Mouse (Mus musculus) spleen, adult 18-20 months (tissue): ENCODE data around the gene 2310022B05Rik.
A peak's percentile ranks its signal among the peaks of the same experiment; 100 is the strongest.

Source experiments
- DNase-seq, 2 experiments: peaks; one replicate each; pipeline ENCODE4 v3.0.0; 2022; ENCODE audit warnings: mixed read lengths in 2 of 2

2310022B05Rik gene

DNA sequence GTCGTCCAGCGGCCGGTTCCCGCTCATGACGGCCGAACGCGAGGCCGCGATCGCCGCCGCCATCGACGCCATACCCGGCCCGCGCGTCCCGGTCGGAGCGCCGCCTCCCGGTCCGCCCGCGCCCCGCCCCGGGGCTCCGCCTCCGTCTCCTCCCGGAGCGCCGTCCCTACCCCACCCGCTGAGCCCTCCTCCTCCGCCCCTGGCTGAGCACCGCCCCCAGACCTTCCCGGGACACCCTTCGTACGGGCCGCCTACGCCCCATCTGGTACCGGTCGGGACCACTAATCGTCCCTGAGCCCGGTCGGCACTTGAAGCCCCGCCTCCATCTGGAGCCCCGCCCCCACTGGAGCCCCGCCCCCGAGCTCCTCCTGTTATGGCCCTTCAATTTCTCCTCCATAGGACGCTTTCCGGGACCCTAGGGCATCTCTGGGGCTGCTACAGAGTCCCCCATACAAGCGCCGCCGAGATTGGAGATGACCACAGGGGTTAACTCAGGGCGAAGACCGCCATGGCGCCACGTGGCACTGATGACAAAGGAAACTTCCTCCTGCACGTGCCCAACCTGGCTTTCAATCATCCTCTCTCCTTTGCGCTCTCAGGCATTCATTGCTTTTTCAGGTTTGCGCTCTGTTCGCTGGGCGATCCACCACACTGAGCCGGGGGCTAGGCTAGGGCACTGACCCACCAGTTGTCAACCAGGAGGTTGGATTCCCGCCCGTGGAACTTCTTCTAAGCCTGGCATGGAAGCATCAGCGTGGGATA is at the start of gene 2310022B05Rik:
TSS of gene 2310022B05Rik (minus strand) at position 258 of the 762 bp plus-strand sequence.
- DNase-seq, result peak; percentile 77 to 81

DNA sequence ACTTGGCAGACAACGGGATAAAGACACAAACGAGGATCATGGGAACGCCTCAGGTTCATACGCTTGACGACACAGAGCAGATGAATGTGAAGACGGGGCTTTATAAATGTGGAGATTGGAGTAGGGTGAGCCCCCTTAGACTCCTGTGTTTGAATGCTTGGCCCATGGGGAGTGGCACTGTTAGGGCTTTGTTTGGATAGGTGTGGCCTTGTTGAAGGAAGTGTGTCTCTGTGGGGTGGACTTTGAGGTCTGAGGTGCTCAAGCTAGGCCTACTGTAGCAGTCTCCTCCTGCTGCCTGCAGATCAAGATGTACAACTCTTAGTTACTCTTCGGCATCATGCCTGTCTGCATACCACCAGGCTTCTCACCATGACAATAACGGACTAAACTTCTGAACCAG is 42.7 kb upstream of the 2310022B05Rik start:
- DNase-seq, result no peak

DNA sequence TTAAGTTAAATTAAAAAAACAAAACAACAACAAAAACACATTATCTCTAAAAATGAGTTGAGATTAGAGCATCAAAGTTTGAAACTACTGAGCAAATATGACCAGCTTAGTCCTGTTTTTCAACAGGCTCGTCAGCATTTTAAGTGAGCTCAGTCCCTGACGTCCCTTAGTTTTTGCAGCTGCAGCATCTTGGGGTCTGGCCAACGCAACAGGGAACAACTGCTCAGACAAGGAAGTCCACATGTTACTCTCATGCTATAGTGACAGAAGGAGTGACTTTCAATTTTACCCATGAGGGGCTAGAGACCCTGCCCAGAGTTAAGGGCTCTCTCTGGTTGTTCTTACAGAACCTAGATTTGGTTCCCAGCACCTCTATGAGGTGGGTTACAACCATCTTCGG is 41.2 kb upstream of the 2310022B05Rik start:
- DNase-seq, result no peak

DNA sequence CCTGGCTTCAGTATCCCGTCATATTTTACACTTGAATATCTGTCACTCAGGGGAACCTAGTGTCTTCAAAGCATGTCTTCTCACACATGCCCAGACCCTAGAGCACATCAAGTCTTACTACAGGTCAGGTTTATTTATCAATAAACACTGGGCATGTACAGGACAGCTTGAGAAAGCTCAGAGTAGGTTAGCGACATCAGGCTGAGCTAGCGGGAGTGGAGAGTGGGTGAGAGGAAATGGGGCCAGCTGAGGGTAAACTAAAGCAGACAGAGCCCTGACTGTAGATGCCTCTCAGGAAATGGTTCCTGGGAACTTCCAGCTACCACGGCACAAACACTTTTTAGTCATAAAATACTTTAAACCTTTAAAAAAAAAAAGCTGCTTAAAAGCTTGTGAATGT is 40.4 kb upstream of the 2310022B05Rik start:
- no peak for DNase-seq

DNA sequence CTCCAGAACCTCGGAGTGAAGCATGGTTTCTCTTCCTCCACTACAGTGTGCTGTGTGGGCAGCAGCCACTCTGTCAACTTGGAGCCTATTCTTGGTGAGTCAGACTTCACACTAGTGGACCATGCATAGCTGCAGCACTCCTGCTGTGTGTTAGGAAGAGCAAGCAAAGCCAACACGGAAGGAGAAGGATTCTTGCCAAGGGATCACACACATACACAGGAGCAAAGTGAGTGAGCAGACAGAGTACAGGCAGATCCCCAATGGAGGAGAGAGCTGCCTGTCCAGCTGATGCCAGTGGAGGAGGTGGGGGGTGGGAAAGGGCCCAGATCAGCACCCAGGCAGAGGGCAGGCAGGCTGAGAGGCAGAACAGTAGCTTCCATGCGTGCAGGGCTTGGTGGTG is 39.0 kb upstream of the 2310022B05Rik start:
- DNase-seq, result no peak

DNA sequence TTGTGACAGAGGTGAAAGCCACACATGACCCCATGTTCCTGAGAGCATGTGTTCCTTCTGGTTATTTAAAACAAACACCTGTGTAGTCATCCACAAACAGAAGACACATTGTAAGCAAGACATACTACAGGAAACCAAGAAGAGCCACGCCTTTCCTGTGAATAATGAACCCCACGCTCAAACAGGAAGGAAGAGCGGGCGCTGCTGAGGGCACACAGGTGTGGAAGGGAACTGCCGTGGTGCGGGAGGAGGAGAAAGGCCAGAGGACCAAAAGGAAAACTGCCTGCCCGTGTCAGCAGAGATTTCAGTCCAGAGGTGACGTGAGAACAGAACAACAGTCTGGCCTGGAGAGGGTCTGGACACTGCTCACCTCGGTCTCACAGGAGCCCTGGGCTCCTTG is 37.9 kb upstream of the 2310022B05Rik start:
- peak; percentile 56 to 58 for DNase-seq

DNA sequence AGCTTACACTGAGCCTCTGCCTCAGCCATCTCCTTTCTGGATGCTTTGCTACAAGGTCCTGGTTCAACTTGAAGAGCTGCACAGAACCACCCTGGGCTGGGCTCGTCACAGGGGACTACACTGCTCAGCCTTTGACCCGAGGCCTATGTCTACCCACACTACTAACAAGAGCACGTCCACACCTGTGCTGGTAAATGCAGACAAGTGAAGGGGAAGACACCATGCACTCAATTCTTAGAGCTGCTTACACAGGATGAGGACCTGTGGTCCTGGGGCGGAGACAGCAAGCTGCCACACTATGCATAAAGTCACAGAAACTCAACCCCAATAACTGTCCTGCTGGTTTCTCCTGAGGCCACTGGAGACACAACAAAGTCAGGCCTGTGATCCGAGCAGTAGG is 37.1 kb upstream of the 2310022B05Rik start:
- peak in 1 of 2 experiments; percentile 17 for DNase-seq

DNA sequence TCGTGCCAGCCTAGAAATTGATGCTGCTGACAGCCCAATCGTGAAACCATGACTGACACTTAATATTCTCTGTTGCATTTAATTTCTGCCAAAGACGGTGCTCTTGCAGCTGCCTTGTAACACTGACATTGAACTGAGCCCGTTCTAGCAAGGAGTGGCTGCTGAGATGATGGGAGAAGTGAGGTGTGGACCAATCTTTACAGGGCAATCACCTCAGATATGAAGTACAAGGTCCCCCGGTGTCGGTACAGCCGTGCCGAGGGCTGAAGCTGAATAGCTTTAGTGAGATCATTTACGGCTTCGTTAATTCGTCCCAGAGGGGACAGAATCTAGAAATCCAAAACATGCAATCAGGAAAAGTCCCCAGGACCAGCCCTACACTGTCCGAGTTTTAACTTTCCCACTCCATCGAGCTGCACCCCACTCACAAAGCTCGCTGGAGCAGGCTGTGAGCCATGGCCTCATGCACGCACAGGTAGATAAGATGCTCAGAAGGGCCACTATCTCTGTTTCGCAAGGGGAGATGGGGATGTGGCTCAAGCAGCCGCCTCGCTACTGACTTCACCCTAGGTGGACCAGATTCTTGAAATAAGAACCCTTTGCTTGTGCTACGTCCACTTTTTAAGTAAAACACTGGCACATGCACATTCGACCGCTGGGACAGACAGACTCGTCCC is 32.4 kb upstream of the 2310022B05Rik start:
- DNase-seq, result no peak

DNA sequence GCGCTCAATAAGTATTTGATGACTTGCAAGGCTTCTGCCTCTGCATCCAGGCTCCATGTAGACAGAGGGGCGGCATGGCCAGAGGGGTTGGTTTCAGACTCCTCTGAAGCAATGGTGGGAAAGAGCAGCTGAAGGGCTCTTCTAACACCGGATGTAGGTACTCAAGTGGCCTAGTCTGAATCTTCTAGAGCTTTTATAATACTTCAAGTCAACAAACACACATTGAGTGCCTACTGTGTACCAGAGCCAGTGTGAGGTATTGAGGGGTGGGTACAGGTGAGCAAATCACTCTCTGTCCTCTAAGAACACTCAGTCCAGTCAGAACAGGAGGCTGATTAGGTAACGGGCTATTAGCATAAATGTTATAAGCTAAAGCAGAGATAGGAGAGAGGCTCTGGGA is 28.5 kb upstream of the 2310022B05Rik start:
- no peak for DNase-seq

DNA sequence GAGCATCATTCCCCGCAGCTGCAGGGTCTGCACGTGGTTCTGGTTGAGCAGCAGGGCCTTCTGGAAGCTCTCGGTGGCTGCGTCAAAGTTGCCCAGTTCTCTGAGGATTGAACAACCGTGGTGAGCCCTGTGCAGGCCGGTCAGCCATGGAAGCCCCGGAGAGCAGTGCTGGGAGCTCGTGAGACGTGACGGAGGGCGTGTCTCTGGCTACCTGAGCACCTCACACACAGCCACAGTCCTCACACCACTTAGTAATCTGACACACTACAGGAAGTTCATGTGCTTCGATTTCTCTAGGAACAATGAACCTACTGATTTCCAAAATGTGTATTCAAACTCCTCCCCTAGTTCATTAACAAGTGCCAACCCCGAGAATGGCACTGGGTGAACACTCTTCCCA is 25.7 kb upstream of the 2310022B05Rik start:
- DNase-seq, result no peak

DNA sequence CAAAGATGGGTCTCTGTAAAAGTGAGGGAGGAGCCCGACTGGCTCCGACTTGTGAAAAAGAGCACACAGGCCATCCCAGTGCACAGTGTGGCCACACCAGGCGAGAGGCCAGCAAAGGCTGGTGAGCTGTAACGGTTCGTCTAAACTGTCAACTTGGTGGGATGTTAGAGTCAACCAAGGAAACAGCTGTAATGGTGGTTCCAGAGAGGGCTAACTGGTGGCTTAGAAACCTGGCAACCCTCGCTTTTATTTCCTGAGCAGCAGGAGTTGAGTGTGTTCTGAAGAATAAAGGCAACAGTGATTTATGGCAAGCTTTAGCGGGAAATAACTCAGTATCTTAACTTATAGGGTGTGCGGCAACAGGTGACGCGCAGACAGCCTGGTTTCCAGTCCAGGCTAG is 19.0 kb upstream of the 2310022B05Rik start:
- no peak for DNase-seq

DNA sequence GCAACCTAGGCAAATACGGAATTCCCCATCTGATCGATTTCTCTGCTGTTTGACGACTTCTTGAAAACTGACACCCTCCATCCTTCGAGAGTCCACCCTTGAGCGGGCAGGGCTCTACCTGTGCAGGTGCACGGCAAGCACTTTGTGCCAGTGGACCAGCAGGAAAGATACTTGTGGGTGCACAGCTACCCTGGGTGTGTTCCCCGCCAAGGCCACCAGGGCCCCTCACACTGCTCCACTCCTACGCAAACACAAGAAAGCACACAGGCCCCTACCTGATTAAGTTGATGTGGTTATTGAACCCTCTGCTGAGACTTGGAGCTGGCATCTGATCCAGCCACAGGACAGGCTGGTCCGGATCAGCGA is 18.6 kb upstream of the 2310022B05Rik start:
- no peak for DNase-seq

DNA sequence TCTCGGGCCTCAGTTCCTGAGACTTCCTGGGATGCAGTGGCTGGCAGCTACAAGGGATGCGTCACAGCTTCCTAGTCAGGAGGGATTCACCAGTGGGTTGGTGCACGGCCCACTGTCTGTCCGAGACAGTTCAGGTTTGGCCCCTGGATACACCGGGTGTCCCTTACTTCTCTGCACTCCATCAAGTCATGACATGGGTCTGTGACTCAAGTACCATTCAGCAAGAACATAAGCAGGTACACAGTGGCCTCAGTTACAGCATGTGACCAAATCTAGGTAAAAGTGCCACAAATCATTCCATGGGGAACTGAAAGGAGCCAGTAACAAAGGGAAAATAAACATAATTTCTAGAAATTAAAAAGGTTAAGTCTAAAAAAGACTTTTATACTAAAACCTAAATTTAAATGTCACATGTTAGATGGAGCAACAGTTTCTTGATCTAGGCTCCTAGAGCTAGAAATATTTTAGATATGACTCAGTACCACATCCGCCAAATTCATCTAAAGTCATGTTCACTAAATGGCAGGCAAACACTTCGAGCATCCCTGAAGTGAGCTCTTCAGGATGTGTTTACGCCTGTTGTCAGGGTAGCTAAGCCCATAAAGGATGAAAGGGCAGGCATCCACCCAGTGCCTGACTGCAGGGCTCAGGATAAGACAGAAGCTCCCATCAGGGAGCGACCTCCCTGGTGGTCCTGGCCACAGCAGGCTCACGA is 18.1 kb upstream of the 2310022B05Rik start:
- no peak for DNase-seq

DNA sequence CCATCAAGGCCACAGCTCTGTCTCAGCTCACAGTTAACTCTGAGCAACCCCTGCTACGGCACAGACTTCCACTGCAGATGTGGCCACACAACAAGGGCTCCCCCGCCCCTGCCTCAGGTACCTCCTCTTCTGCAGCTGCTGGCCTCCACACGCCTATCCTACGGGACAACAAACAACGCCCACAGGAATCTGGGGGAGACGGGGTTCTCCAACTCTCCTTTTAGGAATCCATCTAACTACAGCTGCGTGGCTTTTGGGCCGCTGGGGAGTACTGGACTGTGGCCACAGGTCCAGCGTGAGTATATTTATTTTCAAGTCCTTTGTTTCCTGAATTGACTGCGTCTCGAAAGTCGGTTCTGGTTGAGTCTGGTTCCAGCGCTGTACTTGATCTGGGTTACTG is 15.1 kb upstream of the 2310022B05Rik start:
- no peak for DNase-seq

DNA sequence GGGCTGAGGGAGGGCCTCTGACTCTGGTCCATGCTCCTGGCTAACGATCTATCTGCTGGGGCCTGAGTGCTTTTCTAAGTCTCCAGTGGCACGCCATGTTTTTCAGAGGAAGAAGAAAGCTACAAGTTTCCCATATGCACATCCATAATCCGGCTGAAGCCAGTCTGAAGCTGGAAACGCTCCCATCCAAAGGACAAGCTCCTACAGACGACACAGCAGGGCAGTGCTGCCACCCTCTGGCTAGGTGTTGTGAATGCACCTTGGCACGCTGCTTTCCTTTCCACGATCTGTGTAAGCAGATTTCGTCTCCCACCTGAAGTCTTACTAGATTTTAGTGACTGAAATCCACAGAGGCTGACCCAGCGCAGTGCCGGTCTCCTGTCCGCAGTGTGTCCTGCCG is 14.3 kb upstream of the 2310022B05Rik start:
- peak in 1 of 2 experiments; percentile 52 for DNase-seq

DNA sequence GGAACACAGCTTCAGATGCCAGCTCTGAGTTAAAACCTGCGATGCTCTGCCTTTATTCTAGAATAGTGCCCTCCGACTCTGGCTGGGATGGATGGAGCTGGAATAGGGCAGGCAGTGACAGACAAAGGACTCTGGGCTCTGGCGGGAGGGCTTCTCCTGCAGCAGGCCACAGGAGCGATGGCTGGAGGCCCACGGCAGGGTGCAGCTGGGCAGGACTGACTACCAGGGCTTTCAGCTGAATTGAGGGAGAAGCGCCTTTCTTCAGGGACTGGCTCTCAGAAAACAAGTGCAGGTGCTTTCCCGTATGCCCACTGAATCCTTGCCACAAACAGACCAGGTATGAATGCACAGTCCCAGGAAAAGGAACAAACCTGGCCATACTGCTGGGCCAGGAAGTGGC is 13.9 kb upstream of the 2310022B05Rik start:
- no peak for DNase-seq

DNA sequence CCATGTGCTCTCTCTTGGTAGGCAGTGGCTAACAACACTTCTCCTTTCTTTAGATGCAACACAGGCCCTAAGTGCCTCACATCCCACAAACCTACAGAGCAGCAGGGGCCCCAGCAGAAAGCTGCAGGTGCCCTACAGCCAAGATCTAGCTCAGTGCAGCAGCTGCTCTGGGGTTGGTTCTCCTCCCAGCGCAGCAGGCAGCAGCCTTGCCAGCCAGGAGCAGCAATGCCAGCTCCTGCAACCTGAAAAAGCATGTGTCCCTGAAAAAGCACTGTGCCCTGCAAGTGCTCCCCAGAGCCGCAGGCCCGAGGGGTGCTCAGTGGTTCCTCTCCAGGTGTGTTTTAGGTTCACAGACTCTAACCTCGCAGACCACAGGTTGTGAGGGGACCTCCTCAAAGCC is 13.5 kb upstream of the 2310022B05Rik start:
- DNase-seq, result no peak

DNA sequence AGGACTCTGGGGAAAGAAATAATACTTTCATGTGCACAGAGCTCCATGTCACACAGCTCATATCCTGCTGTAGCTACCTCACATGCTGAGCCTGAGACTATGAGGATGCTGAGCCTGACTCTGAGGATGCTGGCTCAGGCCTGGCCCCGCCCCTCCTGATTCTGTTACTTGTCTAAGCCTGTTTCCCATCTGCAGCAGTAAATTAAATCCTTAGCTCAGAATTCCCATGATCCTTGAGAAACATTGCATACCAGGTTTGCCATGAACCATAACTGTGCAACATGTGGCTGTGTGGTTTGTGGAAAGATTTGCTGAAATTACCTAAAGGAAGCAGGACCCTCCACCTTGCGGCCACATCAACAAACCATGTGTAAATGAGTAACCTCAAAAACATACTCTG is 9.2 kb upstream of the 2310022B05Rik start:
- DNase-seq, result no peak

DNA sequence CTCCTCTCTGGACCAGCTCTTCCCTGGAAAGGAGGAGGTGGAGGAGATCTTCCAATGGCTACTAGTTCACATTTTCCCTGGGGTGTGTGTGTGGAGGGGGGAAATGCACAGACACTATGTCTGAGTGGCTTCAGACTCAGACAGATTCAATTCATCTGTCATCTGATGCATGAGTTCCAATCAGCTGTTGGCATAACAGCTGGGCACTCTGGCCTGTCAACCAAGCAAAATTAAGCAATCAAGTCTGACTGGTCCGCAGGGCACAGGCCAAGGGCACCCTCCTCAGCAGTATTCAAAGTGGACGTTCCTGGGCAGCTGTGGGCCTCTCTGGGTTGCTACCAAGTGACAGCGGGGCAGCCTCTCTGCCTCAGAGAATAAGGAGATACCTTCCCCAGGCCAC is 5.6 kb upstream of the 2310022B05Rik start:
- no peak for DNase-seq

DNA sequence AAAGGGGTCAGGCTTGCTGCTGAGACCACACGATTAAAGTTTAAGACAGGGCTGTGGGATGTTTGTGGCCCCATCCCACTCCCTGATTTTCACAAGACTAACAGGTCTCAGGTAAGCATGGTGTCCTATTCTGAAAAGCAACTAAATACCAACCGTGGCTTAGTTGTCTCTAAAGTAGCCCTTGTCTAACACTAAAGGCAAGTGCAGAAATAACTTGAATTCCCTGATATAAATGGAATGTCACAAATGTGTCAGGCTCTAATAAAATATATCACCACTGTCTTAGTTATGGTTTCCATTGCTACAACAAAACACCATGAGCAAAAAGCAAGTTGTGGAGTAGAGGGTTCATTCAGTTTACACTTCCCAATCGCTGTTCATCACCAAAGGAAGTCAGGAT is 1.2 kb upstream of the 2310022B05Rik start:
- no peak for DNase-seq

DNA sequence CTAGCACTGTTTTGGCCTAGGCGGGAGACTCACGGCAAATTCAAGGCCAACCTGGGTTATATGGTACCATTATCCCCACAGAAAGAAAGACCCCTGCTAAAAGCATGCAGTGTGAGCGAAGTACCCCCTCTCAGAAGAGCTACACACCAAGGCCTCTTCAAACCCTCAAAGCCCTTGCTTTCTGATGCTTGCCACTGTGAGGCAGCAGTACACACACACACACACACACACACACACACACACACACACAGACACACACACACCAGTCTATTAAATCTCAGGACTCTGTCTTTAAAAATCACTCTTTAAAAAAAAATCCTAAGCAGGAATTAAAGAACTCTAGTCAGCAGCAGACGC is 683 bp upstream of the 2310022B05Rik start:
- DNase-seq, result no peak

DNA sequence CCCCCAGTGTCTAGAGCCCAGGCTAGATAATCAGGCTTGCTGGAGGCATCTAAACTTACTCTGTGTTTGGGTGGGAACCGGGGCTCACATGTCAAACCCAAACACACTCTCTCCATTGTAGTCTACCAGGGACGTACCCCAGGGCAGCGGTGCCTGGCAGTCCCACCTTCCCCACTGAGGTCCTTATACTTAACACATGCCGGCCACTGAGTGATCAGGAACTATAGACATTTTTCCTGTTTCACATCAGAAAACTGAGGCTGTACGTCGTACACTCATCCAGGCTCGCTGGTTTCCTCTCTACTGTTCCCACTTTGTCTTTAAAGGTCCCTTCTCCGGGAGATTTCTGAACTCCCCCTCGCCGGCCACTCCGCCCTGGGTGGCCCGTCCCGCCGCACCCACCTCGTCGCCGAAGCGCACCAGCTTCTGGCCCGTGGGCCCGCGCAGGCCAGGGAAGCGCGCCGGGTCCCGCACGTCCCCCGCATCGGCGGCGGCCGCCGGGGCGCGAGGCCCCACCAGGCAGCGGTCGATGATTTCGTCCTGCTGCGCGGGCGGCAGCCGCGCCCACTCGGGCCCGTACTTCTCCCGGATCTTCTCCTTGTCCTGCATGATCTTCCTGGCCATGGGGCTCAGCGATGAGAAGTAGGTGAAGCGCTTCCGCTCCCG is 590 bp downstream of the 2310022B05Rik start:
- DNase-seq, result no peak

DNA sequence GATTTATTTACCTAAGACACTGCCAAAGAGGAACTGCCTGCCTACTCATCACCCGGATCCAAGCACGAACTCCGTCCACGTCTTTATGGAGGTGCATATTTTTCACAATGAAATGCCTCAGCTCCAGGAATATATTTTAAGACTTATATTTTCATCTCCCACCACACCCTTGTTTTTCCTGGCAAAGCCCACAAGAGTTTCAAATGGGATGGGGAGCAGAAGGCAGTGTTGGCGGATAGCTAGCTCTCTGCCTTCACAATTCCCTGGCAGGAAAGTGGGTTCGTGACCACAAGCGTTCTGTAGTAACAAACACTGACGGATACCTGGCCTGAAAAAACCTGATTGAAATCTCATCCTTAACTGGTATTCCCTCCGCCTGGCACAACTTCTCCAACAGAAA is 1.4 kb downstream of the 2310022B05Rik start:
- no peak for DNase-seq

DNA sequence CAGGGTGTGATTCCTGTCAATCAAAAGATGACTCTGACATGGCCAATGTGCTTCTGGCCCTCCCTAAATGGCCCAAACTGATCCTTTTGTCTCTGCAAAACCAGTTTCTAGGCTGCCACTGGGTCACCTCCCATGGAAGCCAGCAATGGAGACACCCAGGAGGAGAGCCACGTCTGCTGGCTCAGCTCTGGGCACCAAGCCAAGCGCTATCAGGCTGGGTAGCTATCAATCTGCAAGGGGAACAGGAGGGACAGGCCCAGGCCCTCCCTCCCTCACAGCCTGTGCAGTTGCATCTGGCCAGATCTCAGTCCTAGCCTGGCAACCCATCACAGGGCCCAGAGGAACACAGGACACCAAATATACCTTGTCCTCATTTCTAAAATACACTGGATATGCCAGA is 4.8 kb downstream of the 2310022B05Rik start:
- DNase-seq, result no peak
